Mouse (Mus musculus) limb, embryonic 14.5 days (tissue): Measurements from ENCODE around the gene Noxred1. TPM values are rescaled to one million over a fixed set of nuclear protein-coding genes. Genes with fewer than 3 reads are reported as not detected.
A peak's percentile ranks its signal among the peaks of the same experiment; 100 is the strongest.

Source experiments
- ATAC-seq: fragments of 200-750 bp; cut with Nextera tagmentation; 2 replicates; pipeline ENCODE4 v1.8.0; 2017; ENCODE audit warnings: low read depth, moderate number of reproducible peaks, moderate TSS enrichment; ENCODE audit not compliant: low FRiP score
- DNase-seq: peaks from one replicate; pipeline ENCODE4 v3.0.0-alpha.2; 2015; ENCODE audit warnings: low spot score
- H3K27ac ChIP-seq: fragments of 300-500 bp; sonication (generic); replicated peaks from 2 replicates; pipeline ENCODE4 v1.5.1; 2014; ENCODE audit warnings: low read depth, mild to moderate bottlenecking, low read length, moderate library complexity, mixed read lengths
- H3K27me3 ChIP-seq: fragments of 300-500 bp; sonication (generic); 2 replicates; pipeline ENCODE4 v1.6.1; 2014; ENCODE audit warnings: low read length, mixed read lengths; ENCODE audit not compliant: control insufficient read depth, insufficient read depth
- H3K36me3 ChIP-seq: fragments of 300-500 bp; sonication (generic); 2 replicates; pipeline ENCODE4 v1.6.1; 2014; ENCODE audit warnings: mild to moderate bottlenecking, low read length, moderate library complexity, mixed read lengths; ENCODE audit not compliant: control insufficient read depth, insufficient read depth
- H3K4me1 ChIP-seq: fragments of 300-500 bp; sonication (generic); 2 replicates; pipeline ENCODE4 v1.6.1; 2014; ENCODE audit warnings: antibody characterized with exemption, low read length, mixed read lengths; ENCODE audit not compliant: control insufficient read depth, insufficient read depth
- H3K4me2 ChIP-seq: fragments of 300-500 bp; sonication (generic); replicated peaks from 2 replicates; pipeline ENCODE4 v1.6.1; 2014; ENCODE audit warnings: low read depth, mild to moderate bottlenecking, low read length, moderate library complexity; ENCODE audit not compliant: severe bottlenecking
- H3K4me3 ChIP-seq: fragments of 300-500 bp; sonication (generic); replicated peaks from 2 replicates; pipeline ENCODE4 v1.5.1; 2014; ENCODE audit warnings: low read length
- H3K9ac ChIP-seq: fragments of 300-500 bp; sonication (generic); 2 replicates; pipeline ENCODE4 v1.6.1; 2014; ENCODE audit warnings: mild to moderate bottlenecking, low read depth, low read length, moderate library complexity; ENCODE audit not compliant: severe bottlenecking
- H3K9me3 ChIP-seq: fragments of 300-500 bp; sonication (generic); 2 replicates; pipeline ENCODE4 v1.6.1; 2016; ENCODE audit warnings: low read length; ENCODE audit not compliant: control insufficient read depth
- POLR2A ChIP-seq: fragments of 200-500 bp; IDR thresholded peaks from 2 replicates; pipeline ENCODE4 v1.8.0; 2012; ENCODE audit warnings: inconsistent platforms, mild to moderate bottlenecking, moderate library complexity, borderline replicate concordance; ENCODE audit not compliant: insufficient read depth, insufficient read length; ENCODE audit errors: extremely low read depth
- WGBS: fragments of 180-500 bp; shearing (Covaris S2); extraction: QIAGEN DNeasy Blood & Tissue Kit; methylation state at CpG from one replicate; pipeline ENCODE4 v1.1.7; 2014; 5-methylcytosine and 5-hydroxymethylcytosine counted together
- polyA plus RNA-seq, 2 experiments: library from polyadenylated mRNA; depleted of rRNA in 1 of 2; stranded (reverse) in 1 of 2; unstranded in 1 of 2; fragments of >200 nt; fragmentation: Nextera tagmentation in 1 of 2; extraction: Ambion mirVana in 1 of 2; gene quantifications; 2 replicates each; pipeline versions ENCODE4 v1.2.1 to v1.2.3; 2012 to 2014

Gene Noxred1
- polyA plus RNA-seq, 2 experiments: 0.80 to 0.99 TPM

DNA sequence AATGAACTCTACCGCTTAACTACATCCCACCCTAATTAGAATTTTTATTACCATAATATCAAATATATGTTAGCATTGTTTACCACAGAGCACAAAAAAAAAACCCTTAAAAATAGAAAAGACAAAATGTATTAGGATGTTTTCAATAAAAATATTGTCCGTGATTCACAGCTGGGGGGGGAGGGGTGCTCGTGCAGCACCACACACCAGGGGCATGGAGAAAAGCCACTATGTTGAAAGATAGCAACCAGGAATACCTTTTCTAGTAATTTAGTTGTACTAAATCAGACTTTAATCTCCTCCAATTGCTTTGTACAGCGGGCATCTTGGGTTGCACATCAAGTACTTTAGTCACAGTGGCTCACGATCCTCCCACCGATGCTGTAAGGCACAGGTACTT lies 39.7 kb downstream of the Noxred1 start:
- Histone ChIP-seq H3K4me1 (peaks cover 15% of the 10 kb centered on the region), H3K4me3 (peak overlapping the region; percentile 79), H3K9me3 (no peaks in the 10 kb centered on the region), H3K9ac (no peak overlapping the region), H3K27me3 (no peaks in the 10 kb centered on the region), H3K36me3 (no peaks in the 10 kb centered on the region), H3K4me2 (peak overlapping the region; percentile 83), H3K27ac (no peak overlapping the region)
- DNase-seq (no peak), ATAC-seq (no peak)
- 44% methylated on average over 6 of the region's 6 CpGs for WGBS
- no peak for TF ChIP-seq POLR2A

DNA sequence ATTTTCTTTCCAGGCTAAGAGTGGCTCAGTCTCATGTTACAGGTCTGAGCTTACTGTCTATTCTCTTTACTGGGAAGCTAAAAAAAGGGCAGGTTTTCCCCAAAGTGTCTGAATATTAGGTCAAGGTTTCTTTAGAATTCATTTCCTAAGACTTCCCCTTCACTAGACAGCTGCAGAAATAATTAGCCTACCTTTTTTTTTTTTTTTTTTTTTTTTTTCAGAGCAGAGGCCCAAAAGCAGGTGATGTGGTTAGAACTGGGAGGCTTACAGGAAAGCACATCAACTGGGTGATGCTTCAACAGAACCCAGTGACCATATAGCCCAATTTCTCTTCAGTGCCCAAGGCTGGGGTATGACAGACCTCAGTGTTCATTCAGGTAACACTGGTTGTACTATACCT lies 42.2 kb downstream of the Noxred1 start:
- no peaks in the 10 kb centered on the region for H3K9me3 ChIP-seq
- H3K4me1 ChIP-seq: peaks cover 15% of the 10 kb centered on the region
- H3K27ac ChIP-seq: no peak overlapping the region
- DNase-seq: no peak
- no peaks in the 10 kb centered on the region for H3K36me3 ChIP-seq
- no peak overlapping the region for H3K9ac ChIP-seq
- no peak for TF ChIP-seq POLR2A
- no peak overlapping the region for H3K4me3 ChIP-seq
- no peak for ATAC-seq
- no peak overlapping the region for H3K4me2 ChIP-seq
- no peaks in the 10 kb centered on the region for H3K27me3 ChIP-seq

DNA sequence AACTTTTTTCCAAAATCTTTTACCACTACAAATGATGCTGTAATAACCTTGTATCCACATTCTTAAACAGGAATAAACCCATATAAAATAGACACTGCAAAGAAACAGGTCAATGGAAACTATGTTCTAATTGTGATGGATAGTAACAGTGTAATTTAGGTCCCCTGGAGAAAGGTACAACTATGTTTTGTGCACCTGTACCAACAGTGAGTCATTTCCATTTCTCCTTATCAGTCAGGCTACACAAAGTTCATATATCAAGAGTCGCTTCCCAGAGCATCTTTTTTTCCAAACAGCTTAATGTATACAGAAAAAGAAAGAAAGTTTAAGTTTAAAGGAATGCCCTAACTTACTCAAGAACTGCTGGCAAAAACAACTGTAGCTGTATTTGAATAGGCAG lies 43.5 kb downstream of the Noxred1 start:
- Histone ChIP-seq H3K4me2 (no peak overlapping the region), H3K36me3 (no peaks in the 10 kb centered on the region), H3K4me1 (peaks cover 15% of the 10 kb centered on the region), H3K4me3 (no peak overlapping the region), H3K9me3 (no peaks in the 10 kb centered on the region), H3K9ac (no peak overlapping the region), H3K27ac (no peak overlapping the region), H3K27me3 (no peaks in the 10 kb centered on the region)
- no peak for ATAC-seq
- WGBS: 73% methylated on average over 1 of the region's 1 CpGs
- DNase-seq: no peak
- no peak for TF ChIP-seq POLR2A

DNA sequence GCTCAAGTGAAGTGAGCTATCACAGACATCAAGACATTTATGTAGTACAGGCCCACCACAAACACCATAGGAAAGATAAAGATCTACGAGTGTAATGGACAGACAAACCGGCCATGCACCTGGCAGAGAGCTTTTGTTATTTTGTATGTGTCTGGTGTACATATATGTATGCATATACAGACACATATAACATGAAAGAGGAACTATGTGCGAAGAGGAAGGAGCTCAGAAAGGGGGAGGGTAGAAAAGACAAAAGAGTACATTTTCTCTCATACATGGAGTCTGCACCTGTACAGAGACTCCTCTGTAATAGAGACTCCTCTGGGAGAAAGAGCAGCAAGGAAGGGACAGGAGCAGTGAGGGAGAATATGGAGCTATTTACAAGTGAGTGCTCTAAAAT lies 45.5 kb downstream of the Noxred1 start:
- Histone ChIP-seq H3K4me3 (no peak overlapping the region), H3K4me1 (peaks cover 6% of the 10 kb centered on the region), H3K27ac (no peak overlapping the region), H3K27me3 (no peaks in the 10 kb centered on the region), H3K9me3 (no peaks in the 10 kb centered on the region), H3K9ac (no peak overlapping the region), H3K36me3 (no peaks in the 10 kb centered on the region), H3K4me2 (no peak overlapping the region)
- ATAC-seq: no peak
- DNase-seq: no peak
- 89% methylated on average over 3 of the region's 3 CpGs for WGBS
- TF ChIP-seq POLR2A: no peak

DNA sequence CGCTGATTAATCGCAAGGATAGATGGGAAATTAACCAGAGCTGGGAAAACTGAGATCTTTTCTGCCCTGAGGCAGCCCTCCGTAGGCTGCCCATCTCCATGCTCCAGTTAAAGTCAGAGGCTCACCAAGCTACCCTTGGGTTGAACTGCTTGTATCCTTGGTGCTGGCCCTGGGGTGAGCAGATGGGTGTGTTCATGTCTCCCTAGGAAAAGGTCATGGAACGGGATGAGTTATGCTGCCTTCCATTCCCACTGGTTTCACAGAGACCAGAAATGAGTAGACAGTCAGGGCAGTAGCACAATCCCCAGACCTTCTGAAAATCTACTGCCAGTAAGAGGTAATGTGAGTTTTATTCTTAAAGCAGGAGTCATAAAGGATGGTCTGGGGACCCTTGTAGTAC lies 60.9 kb downstream of the Noxred1 start:
- no peak for TF ChIP-seq POLR2A
- H3K4me3 ChIP-seq: no peak overlapping the region
- H3K36me3 ChIP-seq: no peaks in the 10 kb centered on the region
- H3K9ac ChIP-seq: no peak overlapping the region
- no peaks in the 10 kb centered on the region for H3K27me3 ChIP-seq
- no peak overlapping the region for H3K4me2 ChIP-seq
- no peak overlapping the region for H3K27ac ChIP-seq
- no peak for ATAC-seq
- peaks cover 13% of the 10 kb centered on the region; the same call in 1 of the 2 replicates for H3K4me1 ChIP-seq
- no peak for DNase-seq
- 89% methylated on average over 4 of the region's 4 CpGs for WGBS
- no peaks in the 10 kb centered on the region for H3K9me3 ChIP-seq
